In genomic region chr1:193541281-193541680, GRCm38 (mm10) we compare ENCODE assay signal across 24 mouse cellular contexts.
DNase-seq lines count a peak whose midpoint lies in the region; ATAC-seq and TF ChIP-seq lines count a peak whose summit lies in the region.
"Had no signal": no experiment of that assay in that cellular context is flagged by ENCODE, and none has a peak within 500 bp of the region (broad histone marks: within the 10 kb centered on the region; RNA-seq: fewer than 3 reads in every experiment).

No protein-coding gene starts in this region.

- peak; percentile 83 for DNase-seq in midbrain, embryonic 11.5 days (ENCODE audit: low spot score, missing footprints)
- DNase-seq in midbrain, postnatal 0 days (ENCODE audit: low spot score): no peak
- DNase-seq in adipocyte (ENCODE audit: low spot score): peak; percentile 76
- no peak for DNase-seq in lung, postnatal 0 days (ENCODE audit: low spot score)
- DNase-seq: adrenal gland, adult 2 months; adrenal gland, postnatal 10 days; adrenal gland, postnatal 25 days; cerebellum, adult 11 months; cerebellum, adult 18-20 months; cerebellum, adult 8-10 months; cerebellum, adult 9-11 months; cerebellum, postnatal 36 days; embryo, embryonic 11 days had no signal

- no peak for ATAC-seq in midbrain, embryonic 11.5 days (ENCODE audit: low FRiP score)
- ATAC-seq in midbrain, embryonic 16.5 days: no peak
- ATAC-seq in midbrain, embryonic 13.5 days: no peak
- no peak for ATAC-seq in midbrain, postnatal 0 days (ENCODE audit: low FRiP score)
- ATAC-seq in lung, postnatal 0 days: no peak
- ATAC-seq: activated CD4-positive, CD25-positive, alpha-beta regulatory T cell, adult 4 months had no signal

- H3K4me1 ChIP-seq in midbrain, embryonic 11.5 days (ENCODE audit: control insufficient read depth, insufficient read depth, low read length): peaks cover 10% of the 10 kb centered on the region
- H3K4me1 ChIP-seq in midbrain, embryonic 16.5 days (ENCODE audit: control insufficient read depth, insufficient read depth, low read length): peaks cover 9% of the 10 kb centered on the region
- peaks cover 15% of the 10 kb centered on the region for H3K4me1 ChIP-seq in midbrain, embryonic 13.5 days (replicated peaks)
- H3K4me1 ChIP-seq in midbrain, postnatal 0 days (ENCODE audit: insufficient read depth, low read length): no peaks in the 10 kb centered on the region; the same call in 1 of the 2 replicates
- peaks cover 97% of the 10 kb centered on the region for H3K4me1 ChIP-seq in E14TG2a.4 (replicated peaks; ENCODE audit: low read depth, low read length)
- no peaks in the 10 kb centered on the region for H3K4me1 ChIP-seq in lung, postnatal 0 days (ENCODE audit: insufficient read depth, low read depth, low read length)

- 84% methylated on average over 4 of the region's 4 CpGs for WGBS in midbrain, embryonic 11.5 days
- 79% methylated on average over 4 of the region's 4 CpGs for WGBS in midbrain, embryonic 16.5 days
- 82% methylated on average over 4 of the region's 4 CpGs for WGBS in midbrain, embryonic 13.5 days
- WGBS in midbrain, postnatal 0 days: 77% methylated on average over 4 of the region's 4 CpGs
- WGBS in lung, postnatal 0 days: 76% methylated on average over 4 of the region's 4 CpGs

- no peaks in the 10 kb centered on the region for H3K27me3 ChIP-seq in midbrain, embryonic 11.5 days (ENCODE audit: control insufficient read depth, insufficient read depth, low read length)
- no peaks in the 10 kb centered on the region; the same call in 1 of the 2 replicates for H3K27me3 ChIP-seq in midbrain, embryonic 16.5 days (ENCODE audit: control insufficient read depth, insufficient read depth, low read depth, low read length)
- no peaks in the 10 kb centered on the region for H3K27me3 ChIP-seq in midbrain, embryonic 13.5 days
- no peaks in the 10 kb centered on the region for H3K27me3 ChIP-seq in midbrain, postnatal 0 days (ENCODE audit: insufficient read depth, low read length)
- H3K27me3 ChIP-seq in E14TG2a.4 (ENCODE audit: insufficient read depth, low read length): no peaks in the 10 kb centered on the region
- no peaks in the 10 kb centered on the region for H3K27me3 ChIP-seq in lung, postnatal 0 days (replicated peaks; ENCODE audit: insufficient read depth, low read length)
- H3K27me3 ChIP-seq: embryonic facial prominence, embryonic 15.5 days; forebrain, embryonic 12.5 days; Patski had no signal

- H3K9ac ChIP-seq in midbrain, embryonic 11.5 days (ENCODE audit: low read length): no peak overlapping the region
- no peak overlapping the region for H3K9ac ChIP-seq in midbrain, embryonic 16.5 days (ENCODE audit: low read depth, low read length)
- no peak overlapping the region; the same call in 1 of the 2 replicates for H3K9ac ChIP-seq in midbrain, embryonic 13.5 days (replicated peaks)
- no peak overlapping the region for H3K9ac ChIP-seq in midbrain, postnatal 0 days (replicated peaks; ENCODE audit: low read length, poor library complexity, severe bottlenecking)
- no peak overlapping the region for H3K9ac ChIP-seq in lung, postnatal 0 days (replicated peaks; ENCODE audit: low read depth)
- H3K9ac ChIP-seq: embryonic facial prominence, embryonic 13.5 days; embryonic facial prominence, embryonic 15.5 days had no signal

- H3K9me3 ChIP-seq in midbrain, embryonic 11.5 days (ENCODE audit: control insufficient read depth, low read length): no peaks in the 10 kb centered on the region
- H3K9me3 ChIP-seq in midbrain, embryonic 16.5 days (replicated peaks; ENCODE audit: control insufficient read depth, low read length, poor library complexity, severe bottlenecking): no peaks in the 10 kb centered on the region
- no peaks in the 10 kb centered on the region for H3K9me3 ChIP-seq in midbrain, embryonic 13.5 days
- H3K9me3 ChIP-seq in midbrain, postnatal 0 days (ENCODE audit: low read length): no peaks in the 10 kb centered on the region
- no peaks in the 10 kb centered on the region for H3K9me3 ChIP-seq in E14TG2a.4 (ENCODE audit: low read length)
- no peaks in the 10 kb centered on the region for H3K9me3 ChIP-seq in lung, postnatal 0 days (ENCODE audit: low read length)
- H3K9me3 ChIP-seq: embryonic facial prominence, embryonic 13.5 days; embryonic facial prominence, embryonic 15.5 days; forebrain, embryonic 10.5 days; forebrain, embryonic 12.5 days; G1E had no signal

- H3K27ac ChIP-seq in midbrain, embryonic 11.5 days (ENCODE audit: low read depth, low read length): no peak overlapping the region
- no peak overlapping the region for H3K27ac ChIP-seq in midbrain, embryonic 16.5 days (ENCODE audit: low read length)
- peak overlapping the region; percentile 75; the same call in 1 of the 2 replicates for H3K27ac ChIP-seq in midbrain, embryonic 13.5 days
- no peak overlapping the region for H3K27ac ChIP-seq in midbrain, postnatal 0 days (ENCODE audit: low read depth, low read length)
- no peak overlapping the region for H3K27ac ChIP-seq in lung, postnatal 0 days (ENCODE audit: low read length)
- H3K27ac ChIP-seq: embryonic facial prominence, embryonic 13.5 days; embryonic facial prominence, embryonic 15.5 days; forebrain, embryonic 10.5 days; forebrain, embryonic 12.5 days had no signal

- TF ChIP-seq EP300 in lung, postnatal 0 days (IDR thresholded peaks at IDR 0.05): no peak

- TF ChIP-seq CTCF in midbrain, postnatal 0 days (IDR thresholded peaks at IDR 0.05): no peak
- TF ChIP-seq CTCF in E14TG2a.4 (conservative IDR thresholded peaks at IDR 0.05; ENCODE audit: low read length): no peak
- no peak for TF ChIP-seq CTCF in lung, postnatal 0 days (IDR thresholded peaks at IDR 0.05)

- H3K36me3 ChIP-seq in midbrain, embryonic 11.5 days (ENCODE audit: control insufficient read depth, insufficient read depth, low read length): no peaks in the 10 kb centered on the region
- no peaks in the 10 kb centered on the region for H3K36me3 ChIP-seq in midbrain, embryonic 16.5 days (ENCODE audit: control insufficient read depth, insufficient read depth, low read length)
- no peaks in the 10 kb centered on the region for H3K36me3 ChIP-seq in midbrain, embryonic 13.5 days
- no peaks in the 10 kb centered on the region for H3K36me3 ChIP-seq in midbrain, postnatal 0 days (ENCODE audit: insufficient read depth, low read length)
- H3K36me3 ChIP-seq in E14TG2a.4 (ENCODE audit: insufficient read depth, low read length): no peaks in the 10 kb centered on the region
- H3K36me3 ChIP-seq in lung, postnatal 0 days (ENCODE audit: insufficient read depth, low read length): no peaks in the 10 kb centered on the region
- H3K36me3 ChIP-seq: embryonic facial prominence, embryonic 13.5 days; embryonic facial prominence, embryonic 15.5 days; forebrain, embryonic 10.5 days; forebrain, embryonic 12.5 days; G1E had no signal

- no peak overlapping the region for H3K4me2 ChIP-seq in midbrain, embryonic 11.5 days
- H3K4me2 ChIP-seq in midbrain, embryonic 16.5 days (ENCODE audit: low read length): no peak overlapping the region
- no peak overlapping the region for H3K4me2 ChIP-seq in midbrain, embryonic 13.5 days (replicated peaks)
- H3K4me2 ChIP-seq in midbrain, postnatal 0 days (ENCODE audit: low read depth, low read length, poor library complexity, severe bottlenecking): no peak overlapping the region
- no peak overlapping the region for H3K4me2 ChIP-seq in lung, postnatal 0 days (replicated peaks; ENCODE audit: low read depth, low read length)
- H3K4me2 ChIP-seq: embryonic facial prominence, embryonic 13.5 days; embryonic facial prominence, embryonic 15.5 days had no signal

- H3K4me3 ChIP-seq in midbrain, embryonic 11.5 days (ENCODE audit: low read depth, low read length): no peak overlapping the region
- no peak overlapping the region for H3K4me3 ChIP-seq in midbrain, embryonic 16.5 days (ENCODE audit: low read depth, low read length)
- H3K4me3 ChIP-seq in midbrain, embryonic 13.5 days (replicated peaks): no peak overlapping the region
- no peak overlapping the region for H3K4me3 ChIP-seq in midbrain, postnatal 0 days (ENCODE audit: low read depth, low read length)
- H3K4me3 ChIP-seq in E14TG2a.4 (replicated peaks; ENCODE audit: low read length): peak overlapping the region; percentile 37; the same call in 1 of the 2 replicates
- no peak overlapping the region for H3K4me3 ChIP-seq in lung, postnatal 0 days (ENCODE audit: low read depth, low read length)
- H3K4me3 ChIP-seq: embryonic facial prominence, embryonic 13.5 days; embryonic facial prominence, embryonic 15.5 days; erythroblast, embryonic 14.5 days; forebrain, embryonic 10.5 days; forebrain, embryonic 12.5 days had no signal

Comparison
In these comparisons a context has a peak if more than half of its experiments do, and no peak if none do; other contexts are left out.
1. DNase-seq: peak in midbrain, embryonic 11.5 days (single experiment) and adipocyte (single experiment); none in midbrain, postnatal 0 days (single experiment) and lung, postnatal 0 days (single experiment).